Mouse (Mus musculus): ENCODE measurements around the gene Pnpla6.
A peak's percentile ranks its signal among the peaks of the same experiment; 100 is the strongest.

The Pnpla6 gene

GRCm38 (mm10) chr8:3507979-3508754 lies 7.0 kb upstream of the Pnpla6 start:
- no peak for DNase-seq (ENCODE audit: low spot score)

GRCm38 (mm10) chr8:3514681-3515247 lies 420 bp upstream of the Pnpla6 start:
- DNase-seq (ENCODE audit: low spot score), result no peak

- no peak for DNase-seq (ENCODE audit: low spot score)
Observed at GRCm38 (mm10) chr8:3515771-3516417, 710 bp downstream of the Pnpla6 start.

GRCm38 (mm10) chr8:3516450-3517116 lies 1.4 kb downstream of the Pnpla6 start:
- DNase-seq (ENCODE audit: low spot score), result peak; percentile 87

- no peak for DNase-seq (ENCODE audit: low spot score)
Observed at GRCm38 (mm10) chr8:3517117-3517495, 1.9 kb downstream of the Pnpla6 start.

- no peak for DNase-seq (ENCODE audit: low spot score)
Observed at GRCm38 (mm10) chr8:3522007-3522697, 7.0 kb downstream of the Pnpla6 start.

GRCm38 (mm10) chr8:3530816-3531215 lies 15.6 kb downstream of the Pnpla6 start:
- DNase-seq (ENCODE audit: low spot score), result no peak

- DNase-seq (ENCODE audit: low spot score), result no peak
Observed at GRCm38 (mm10) chr8:3531936-3532335, 16.8 kb downstream of the Pnpla6 start.

- DNase-seq (ENCODE audit: low spot score), result no peak
Observed at GRCm38 (mm10) chr8:3536053-3536841, 21.1 kb downstream of the Pnpla6 start.

GRCm38 (mm10) chr8:3536940-3537339 lies 21.8 kb downstream of the Pnpla6 start:
- no peak for DNase-seq (ENCODE audit: low spot score)

- no peak for DNase-seq (ENCODE audit: low spot score)
Observed at GRCm38 (mm10) chr8:3537666-3538065, 22.5 kb downstream of the Pnpla6 start.

- DNase-seq (ENCODE audit: low spot score), result no peak
Observed at GRCm38 (mm10) chr8:3539146-3539545, 24.0 kb downstream of the Pnpla6 start.

GRCm38 (mm10) chr8:3540076-3540475 lies 24.9 kb downstream of the Pnpla6 start:
- DNase-seq (ENCODE audit: low spot score), result no peak

GRCm38 (mm10) chr8:3546511-3546910 lies 31.3 kb downstream of the Pnpla6 start:
- DNase-seq (ENCODE audit: low spot score), result no peak

GRCm38 (mm10) chr8:3552240-3552639 lies 37.1 kb downstream of the Pnpla6 start:
- DNase-seq (ENCODE audit: low spot score), result no peak

- DNase-seq (ENCODE audit: low spot score), result no peak
Observed at GRCm38 (mm10) chr8:3556114-3556513, 40.9 kb downstream of the Pnpla6 start.

- no peak for DNase-seq (ENCODE audit: low spot score)
Observed at GRCm38 (mm10) chr8:3567641-3568371, 52.6 kb downstream of the Pnpla6 start, which contains the start of gene C330021F23Rik. Gene C330021F23Rik (plus strand): TSS chr8:3567990.

GRCm38 (mm10) chr8:3568378-3568777 lies 53.2 kb downstream of the Pnpla6 start:
- no peak for DNase-seq (ENCODE audit: low spot score)

- no peak for DNase-seq (ENCODE audit: low spot score)
Observed at GRCm38 (mm10) chr8:3569784-3570183, 54.6 kb downstream of the Pnpla6 start.

- no peak for DNase-seq (ENCODE audit: low spot score)
Observed at GRCm38 (mm10) chr8:3574546-3574945, 59.4 kb downstream of the Pnpla6 start.
